Mouse (Mus musculus) bone marrow macrophage, adult 2 months (primary cell): ENCODE measurements around the gene Pip5k1c. TPM values are rescaled to one million over a fixed set of nuclear protein-coding genes. Genes with fewer than 3 reads are reported as not detected.

Source experiments
- H3K27ac ChIP-seq: 2 replicates; pipeline ENCODE4 v1.5.1; 2012; ENCODE audit warnings: low read depth, low read length; ENCODE audit not compliant: insufficient read depth
- H3K4me1 ChIP-seq: 2 replicates; pipeline ENCODE4 v1.6.1; 2012; ENCODE audit warnings: low read length; ENCODE audit not compliant: control insufficient read depth, insufficient read depth
- H3K4me3 ChIP-seq: 2 replicates; pipeline ENCODE4 v1.5.1; 2012; ENCODE audit warnings: mild to moderate bottlenecking, low read length, moderate library complexity; ENCODE audit not compliant: insufficient read depth
- CTCF ChIP-seq: IDR thresholded peaks from 2 replicates; pipeline ENCODE4 v1.5.1; 2012; ENCODE audit warnings: low read depth, mild to moderate bottlenecking, low read length, moderate library complexity
- POLR2A ChIP-seq: IDR thresholded peaks from 2 replicates; pipeline ENCODE4 v1.6.1; 2012; ENCODE audit warnings: mild to moderate bottlenecking, low read depth, low read length, borderline replicate concordance
- polyA plus RNA-seq: library from polyadenylated mRNA; stranded (reverse); fragments of >200 nt; gene quantifications from 2 replicates; pipeline ENCODE4 v1.2.4, GENCODE M21; 2012; ENCODE audit not compliant: missing spikeins, insufficient read depth, insufficient read length

Pip5k1c gene
- polyA plus RNA-seq, 1 experiment: 106 TPM

DNA sequence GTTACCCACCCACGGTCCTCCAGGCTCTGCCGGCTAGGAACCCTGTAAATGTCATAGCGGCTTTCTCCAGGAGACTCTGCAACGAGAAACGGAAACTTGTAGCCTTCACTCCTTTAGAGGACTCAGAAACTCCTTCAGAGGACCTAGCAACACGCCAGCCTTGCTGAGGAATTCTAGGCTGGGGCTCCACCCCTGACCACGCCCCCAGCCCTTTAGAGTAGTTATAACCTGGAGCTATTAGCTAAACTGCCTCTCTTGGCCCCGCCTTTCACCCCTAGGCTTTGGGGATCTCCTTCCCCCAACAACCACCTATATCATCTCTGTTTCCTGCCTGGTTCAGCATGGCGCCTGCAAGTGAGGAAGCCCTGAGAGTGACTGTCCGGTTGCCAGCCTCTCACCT is 13.3 kb upstream of the Pip5k1c start:
- H3K4me1 ChIP-seq: no peaks in the 10 kb centered on the region
- TF ChIP-seq POLR2A: no peak
- TF ChIP-seq CTCF: no peak
- H3K4me3 ChIP-seq: no peak overlapping the region
- no peak overlapping the region for H3K27ac ChIP-seq

DNA sequence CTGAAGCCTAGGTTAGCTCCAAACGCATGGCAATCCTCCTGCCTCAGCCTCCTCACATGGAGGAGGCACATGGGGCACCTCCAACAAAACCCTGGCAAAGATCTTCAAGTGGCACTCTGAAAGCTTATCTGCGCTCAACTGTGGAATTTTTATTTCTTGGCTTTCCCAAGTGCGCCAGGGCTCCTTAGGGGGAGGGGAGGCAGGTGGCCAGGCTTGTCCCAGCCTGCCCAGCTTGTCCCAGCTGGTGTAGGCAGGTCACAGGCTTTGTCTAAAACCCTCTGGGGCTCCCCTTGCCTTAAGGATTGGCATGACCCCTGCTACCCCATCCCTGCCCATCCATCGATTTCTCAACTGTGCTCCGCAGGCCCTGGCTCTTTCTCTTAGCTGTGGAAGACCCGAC is 8.6 kb upstream of the Pip5k1c start:
- Histone ChIP-seq H3K27ac (no peak overlapping the region), H3K4me3 (no peak overlapping the region), H3K4me1 (no peaks in the 10 kb centered on the region; the same call in 1 of the 2 replicates)
- TF ChIP-seq POLR2A (no peak), CTCF (no peak)

DNA sequence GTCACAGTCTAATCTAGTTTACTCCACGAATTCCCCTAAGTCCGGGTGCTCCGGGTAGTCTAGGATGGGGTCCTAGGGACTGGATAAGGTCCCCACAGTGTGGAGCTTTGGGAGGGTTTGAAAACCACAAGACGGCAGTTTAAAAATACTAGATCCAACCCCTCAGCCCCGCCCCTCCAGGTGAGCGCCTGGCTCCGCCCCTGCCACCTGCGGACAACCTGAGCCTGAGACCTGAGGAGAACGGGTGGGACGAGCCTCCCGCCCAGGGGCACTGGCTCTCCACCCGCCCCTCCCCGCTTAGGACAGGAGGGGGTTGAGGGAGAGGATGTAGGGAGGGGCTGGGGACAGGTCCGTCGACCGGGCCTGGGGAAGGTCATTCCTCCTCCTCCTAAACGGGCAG is 8.0 kb upstream of the Pip5k1c start:
- TF ChIP-seq POLR2A: no peak
- no peak for TF ChIP-seq CTCF
- Histone ChIP-seq H3K4me1 (no peaks in the 10 kb centered on the region; the same call in 1 of the 2 replicates), H3K4me3 (no peak overlapping the region), H3K27ac (no peak overlapping the region)

DNA sequence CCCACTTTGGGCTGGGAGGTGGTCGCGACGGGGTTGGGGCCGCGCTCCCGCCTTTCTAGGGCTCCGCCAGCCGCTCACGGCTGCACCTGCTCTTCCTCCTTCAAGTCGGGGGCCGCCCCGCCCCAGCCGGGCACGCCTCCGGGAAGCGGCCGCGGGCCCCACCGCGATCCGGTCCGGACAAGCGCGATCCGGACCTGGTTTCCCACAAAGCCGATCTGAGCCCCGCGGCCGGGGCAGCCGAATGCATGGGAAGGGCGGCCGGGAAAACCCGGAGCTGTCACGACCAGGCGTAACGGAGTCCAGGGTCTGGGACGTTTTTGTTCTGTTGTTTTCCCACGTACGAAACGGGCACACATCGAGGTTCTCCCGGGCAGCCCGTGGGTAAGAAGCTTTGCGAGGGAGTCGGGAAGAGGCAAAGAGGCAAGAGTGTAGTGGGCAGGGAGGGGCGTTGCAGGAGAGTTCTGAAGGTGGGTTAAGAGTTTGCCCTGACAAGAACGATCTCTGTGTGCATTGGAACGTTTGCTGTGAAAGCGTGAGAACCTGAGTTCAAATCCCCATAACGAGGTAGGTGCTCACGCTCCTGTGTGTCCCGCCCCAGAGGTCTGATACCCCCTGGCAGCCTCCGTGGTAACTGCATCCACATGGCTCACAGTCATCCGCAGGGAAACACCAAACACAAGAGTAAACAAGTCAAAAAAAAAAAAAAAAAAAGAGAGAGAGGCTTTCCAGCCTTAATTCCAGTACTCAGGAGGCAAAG is 6.9 kb upstream of the Pip5k1c start:
- H3K4me1 ChIP-seq: peaks cover under 1% of the 10 kb centered on the region; the same call in 1 of the 2 replicates
- H3K4me3 ChIP-seq: peak overlapping the region; percentile 72
- H3K27ac ChIP-seq: no peak overlapping the region
- TF ChIP-seq POLR2A: no peak
- TF ChIP-seq CTCF: 0 out of 2 replicates have a peak, but pooled peaks have one; percentile 16

DNA sequence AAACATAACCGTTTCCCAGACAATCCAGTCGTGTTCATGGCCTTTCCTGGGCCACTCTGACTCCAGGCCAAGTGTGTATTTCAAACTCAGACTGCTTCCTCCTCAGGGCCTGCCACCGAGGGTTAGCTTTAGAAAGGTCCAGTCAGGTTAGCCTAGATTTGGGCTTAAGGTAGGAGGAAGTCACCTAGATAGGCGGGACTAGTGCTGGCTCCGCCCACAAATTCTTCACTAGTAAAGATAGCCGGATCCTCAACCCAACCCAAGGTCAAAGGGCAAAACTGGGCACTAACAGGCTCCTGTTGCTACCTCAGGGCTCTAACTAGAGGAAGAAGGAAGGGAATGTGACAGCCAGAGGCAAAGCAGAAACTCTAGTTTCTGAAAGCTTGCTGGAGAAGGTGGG is 6.2 kb upstream of the Pip5k1c start:
- no peak overlapping the region for H3K27ac ChIP-seq
- no peak for TF ChIP-seq CTCF
- no peak for TF ChIP-seq POLR2A
- H3K4me1 ChIP-seq: peaks cover 8% of the 10 kb centered on the region
- no peak overlapping the region for H3K4me3 ChIP-seq

DNA sequence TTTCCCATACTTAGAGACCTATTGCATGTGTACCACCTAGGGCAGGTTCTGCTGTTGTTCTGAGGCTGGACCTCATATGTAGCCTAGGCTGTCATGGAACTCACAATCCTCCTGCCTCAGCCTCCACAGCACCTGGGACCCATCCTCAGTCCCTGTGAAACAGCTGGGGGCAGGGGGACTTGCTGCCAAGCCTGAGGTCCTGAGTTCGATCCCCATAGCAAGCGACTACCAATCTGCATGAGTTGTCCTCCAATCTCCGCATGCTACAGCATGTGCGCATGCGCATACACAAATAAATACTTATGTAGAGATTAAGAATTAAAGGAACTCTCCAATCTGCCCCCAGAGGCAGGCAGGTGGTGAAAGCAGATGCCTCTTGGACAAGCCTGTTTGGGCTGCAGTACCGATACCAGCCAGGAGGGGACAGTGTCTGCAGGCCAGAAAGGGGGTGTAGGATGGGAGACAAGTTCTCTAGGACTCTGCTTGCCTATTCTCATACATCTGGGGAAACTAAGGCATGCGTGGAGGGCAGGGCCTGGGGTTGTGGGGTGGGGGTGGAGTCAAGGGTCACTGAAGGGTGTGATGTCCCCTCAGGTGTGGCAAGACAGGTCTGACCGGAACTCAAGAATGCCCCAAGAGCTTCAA is 5.1 kb upstream of the Pip5k1c start:
- TF ChIP-seq CTCF (peak; percentile 94), POLR2A (no peak)
- no peak overlapping the region for H3K4me3 ChIP-seq
- H3K27ac ChIP-seq: no peak overlapping the region
- peaks cover 14% of the 10 kb centered on the region for H3K4me1 ChIP-seq

DNA sequence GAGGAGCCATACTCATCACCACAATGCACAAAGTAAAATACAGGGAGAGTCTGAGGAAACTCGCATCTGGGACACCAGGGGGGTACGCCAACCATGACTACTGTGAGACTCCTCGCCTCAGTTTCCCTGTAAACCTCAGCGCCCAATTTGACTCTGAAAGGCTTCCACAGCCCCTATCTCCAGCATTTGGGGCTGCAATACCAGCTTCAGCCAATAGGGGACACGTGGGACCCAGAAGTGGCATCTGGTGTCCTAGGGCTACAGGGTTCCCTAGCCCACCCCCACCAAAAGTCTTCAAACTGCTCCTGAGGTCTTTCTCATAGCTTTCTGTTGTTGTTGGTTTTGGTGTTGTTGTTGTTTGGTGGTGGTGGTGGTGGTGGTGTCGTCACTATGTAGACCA is 4.2 kb upstream of the Pip5k1c start:
- no peak overlapping the region for H3K4me3 ChIP-seq
- no peak overlapping the region for H3K27ac ChIP-seq
- TF ChIP-seq POLR2A: no peak
- TF ChIP-seq CTCF: 0 out of 2 replicates have a peak, but pooled peaks have one; percentile 51
- peaks cover 14% of the 10 kb centered on the region for H3K4me1 ChIP-seq

DNA sequence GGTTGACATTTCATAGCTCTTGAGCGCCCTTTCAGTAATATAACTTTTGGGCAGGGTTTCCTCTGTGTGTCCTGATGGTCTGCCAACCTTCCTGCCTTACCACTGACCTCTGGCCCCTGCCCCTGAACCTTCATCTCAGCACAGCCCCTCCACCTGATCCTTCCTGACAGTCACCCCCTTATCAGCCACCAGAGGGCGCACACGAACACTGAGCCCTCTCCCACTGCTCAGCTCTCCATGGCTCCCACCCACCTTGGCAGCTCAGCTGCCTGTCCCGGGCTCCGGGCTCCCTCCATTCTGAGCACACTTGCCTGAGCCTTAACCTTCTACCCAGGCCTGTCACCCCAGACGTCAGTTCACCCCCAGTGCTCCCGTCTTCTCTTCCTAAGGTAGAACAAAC is 3.5 kb upstream of the Pip5k1c start:
- Histone ChIP-seq H3K27ac (no peak overlapping the region), H3K4me1 (peaks cover 14% of the 10 kb centered on the region), H3K4me3 (no peak overlapping the region)
- TF ChIP-seq CTCF: peak; percentile 77
- TF ChIP-seq POLR2A: no peak

DNA sequence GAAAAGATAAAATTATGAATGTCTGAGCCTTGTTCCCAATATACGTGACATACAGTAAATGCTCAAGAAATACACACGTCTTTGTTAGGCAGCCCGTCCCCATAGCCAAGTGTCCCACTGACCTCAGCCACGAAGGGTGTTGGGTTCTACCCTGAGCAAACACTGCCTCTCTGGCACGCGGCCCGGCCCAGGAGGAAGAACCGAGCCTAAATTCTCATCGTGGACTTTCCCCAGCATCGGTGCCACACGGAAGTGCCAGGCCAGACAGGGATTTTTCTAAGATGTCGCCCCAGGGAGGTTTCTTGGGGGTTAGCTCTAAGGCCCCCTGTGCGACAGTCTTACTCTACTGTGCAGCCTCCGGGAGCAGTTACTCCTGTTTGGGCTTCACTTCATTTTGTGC is 3.0 kb upstream of the Pip5k1c start:
- Histone ChIP-seq H3K4me1 (peaks cover 17% of the 10 kb centered on the region), H3K27ac (no peak overlapping the region), H3K4me3 (no peak overlapping the region)
- TF ChIP-seq CTCF: no peak
- TF ChIP-seq POLR2A: no peak
